8 mouse cellular contexts compared by ENCODE assay signal in genomic region chr9:13300041-13300441, GRCm38 (mm10). TPM values are rescaled to one million over a fixed set of nuclear protein-coding genes. Genes with fewer than 3 reads are reported as not detected.
DNase-seq lines count a peak whose midpoint lies in the region; ATAC-seq and TF ChIP-seq lines count a peak whose summit lies in the region.

No protein-coding gene starts in this region.

- peak overlapping the region; percentile 73 for H3K27ac ChIP-seq in brown adipose tissue, adult 24 weeks (replicated peaks; ENCODE audit: low read depth, low read length)
- peak overlapping the region; percentile 87 for H3K27ac ChIP-seq in heart, adult 2 months
- no peak overlapping the region for H3K27ac ChIP-seq in limb, embryonic 11.5 days (replicated peaks; ENCODE audit: low read depth, low read length)

- peak overlapping the region; percentile 98 for H3K4me3 ChIP-seq in brown adipose tissue, adult 24 weeks (ENCODE audit: insufficient read depth, low read depth, low read length)
- H3K4me3 ChIP-seq in heart, adult 2 months, result peak overlapping the region; percentile 77
- no peak overlapping the region for H3K4me3 ChIP-seq in limb, embryonic 11.5 days (ENCODE audit: low read depth, low read length)

- H3K27me3 ChIP-seq in heart, adult 2 months (ENCODE audit: control insufficient read depth, insufficient read depth, low read length), result no peaks in the 10 kb centered on the region
- H3K27me3 ChIP-seq in limb, embryonic 11.5 days (ENCODE audit: control insufficient read depth, insufficient read depth, low read length), result no peaks in the 10 kb centered on the region
- H3K27me3 ChIP-seq in splenic B cell, adult 2 months (ENCODE audit: control insufficient read depth, insufficient read depth, low read length, poor library complexity, severe bottlenecking), result no peaks in the 10 kb centered on the region

- no peak for ATAC-seq in limb, embryonic 11.5 days (ENCODE audit: insufficient number of reproducible peaks, low FRiP score, low TSS enrichment, low read depth)

- no peak for TF ChIP-seq CTCF in heart, adult 2 months (IDR thresholded peaks at IDR 0.05)

- WGBS in heart, adult 2 months, result 22% methylated on average over 3 of the region's 3 CpGs
- whole genome bisulfite sequencing in limb, embryonic 11.5 days, result 53% methylated on average over 3 of the region's 3 CpGs

- peaks cover 9% of the 10 kb centered on the region for H3K36me3 ChIP-seq in heart, adult 2 months (ENCODE audit: control insufficient read depth, insufficient read depth, low read length)
- no peaks in the 10 kb centered on the region for H3K36me3 ChIP-seq in limb, embryonic 11.5 days (ENCODE audit: control insufficient read depth, insufficient read depth, low read length)
- H3K36me3 ChIP-seq in splenic B cell, adult 2 months (ENCODE audit: control insufficient read depth, insufficient read depth, low read length, poor library complexity, severe bottlenecking), result no peaks in the 10 kb centered on the region

- DNase-seq in layer of hippocampus, adult 11-12 months (ENCODE audit: low spot score), result peak; percentile 41
- no peak for DNase-seq in layer of hippocampus, adult 9-10 months (ENCODE audit: low spot score)
- peak; percentile 52 to 57 for DNase-seq in heart, adult 2 months
- DNase-seq in limb, embryonic 11.5 days (ENCODE audit: low spot score), result no peak
- peak; percentile 14 for DNase-seq in splenic B cell, adult 2 months (ENCODE audit: low read depth, low spot score)
- DNase-seq in spleen, postnatal 14 days (ENCODE audit: low spot score in 2 of 2), result no peak
- DNase-seq in testis, postnatal 10 days (ENCODE audit: low spot score), result no peak

- intact Hi-C loops in heart, adult 2 months (cut with DNase I), result no loop called here

- TF ChIP-seq POLR2A in heart, adult 2 months (IDR thresholded peaks at IDR 0.05; ENCODE audit: insufficient read depth, low read depth, low read length), result peak; percentile 36; the same call in 1 of the 2 replicates

- peaks cover 23% of the 10 kb centered on the region for H3K4me1 ChIP-seq in brown adipose tissue, adult 24 weeks (ENCODE audit: control insufficient read depth, insufficient read depth, insufficient read length, low read length)
- peaks cover 26% of the 10 kb centered on the region for H3K4me1 ChIP-seq in heart, adult 2 months (ENCODE audit: control insufficient read depth, insufficient read depth, low read length)
- peaks cover 12% of the 10 kb centered on the region; the same call in 1 of the 2 replicates for H3K4me1 ChIP-seq in limb, embryonic 11.5 days (ENCODE audit: control insufficient read depth, insufficient read depth, low read length)

- H3K4me2 ChIP-seq in limb, embryonic 11.5 days (ENCODE audit: low read depth, severe bottlenecking), result peak overlapping the region; percentile 88

- TF ChIP-seq EP300 in heart, adult 2 months (IDR thresholded peaks at IDR 0.05; ENCODE audit: insufficient read depth, low read depth, low read length), result 0 out of 2 replicates have a peak, but pooled peaks have one; percentile 16

- H3K9me3 ChIP-seq in limb, embryonic 11.5 days (ENCODE audit: control insufficient read depth, low read length), result no peaks in the 10 kb centered on the region

- H3K79me2 ChIP-seq in heart, adult 2 months (replicated peaks; ENCODE audit: control insufficient read depth, insufficient read depth, low read length), result no peaks in the 10 kb centered on the region

- peak overlapping the region; percentile 67 for H3K9ac ChIP-seq in heart, adult 2 months (ENCODE audit: low read depth, low read length)
- H3K9ac ChIP-seq in limb, embryonic 11.5 days (ENCODE audit: low read length), result no peak overlapping the region

RNA-seq across cellular contexts. Expression of gene Maml2, which starts 2.3 kb away (rescaled TPM):
- polyA plus RNA-seq in brown adipose tissue, adult 24 weeks (2012; ENCODE audit: insufficient read depth, insufficient read length, missing spikeins), result 1.6 and 2.5 TPM in 2 replicates
- total RNA-seq in heart, adult 2 months (2021), result 1 to 10 TPM; 5.7 to 6.5 TPM
- 4.8 and 6.2 TPM in 2 replicates for polyA plus RNA-seq in heart, adult 2 months (2012; rRNA removed)
- polyA plus RNA-seq in limb, embryonic 11.5 days (2014; fragmentation: Nextera tagmentation; extraction: Ambion mirVana), result 9.2 and 9.3 TPM in 2 replicates

RNA-seq across cellular contexts. Expression of gene Ccdc82, which starts 53.3 kb away (rescaled TPM):
- 5.5 and 7.6 TPM in 2 replicates for polyA plus RNA-seq in brown adipose tissue, adult 24 weeks (2012; ENCODE audit: insufficient read depth, insufficient read length, missing spikeins)
- total RNA-seq in heart, adult 2 months (2021), result 1 to 10 TPM; 8.5 to 9.3 TPM
- 4.6 and 7.9 TPM in 2 replicates for polyA plus RNA-seq in heart, adult 2 months (2012; rRNA removed)
- 5.4 and 6.0 TPM in 2 replicates for polyA plus RNA-seq in limb, embryonic 11.5 days (2014; fragmentation: Nextera tagmentation; extraction: Ambion mirVana)

RNA-seq across cellular contexts. Expression of gene Jrkl, which starts 54.4 kb away (rescaled TPM):
- polyA plus RNA-seq in brown adipose tissue, adult 24 weeks (2012; ENCODE audit: insufficient read depth, insufficient read length, missing spikeins), result 4.4 and 5.8 TPM in 2 replicates
- 1 to 10 TPM; 5.3 to 5.7 TPM for total RNA-seq in heart, adult 2 months (2021)
- polyA plus RNA-seq in heart, adult 2 months (2012; rRNA removed), result 0.80 and 1.9 TPM in 2 replicates
- 6.7 and 7.6 TPM in 2 replicates for polyA plus RNA-seq in limb, embryonic 11.5 days (2014; fragmentation: Nextera tagmentation; extraction: Ambion mirVana)

Comparison
In these comparisons a context has a peak if more than half of its experiments do, and no peak if none do; other contexts are left out.
1. DNase-seq: peak in layer of hippocampus, adult 11-12 months (single experiment), heart, adult 2 months (2 of 2) and splenic B cell, adult 2 months (single experiment); none in layer of hippocampus, adult 9-10 months (single experiment), limb, embryonic 11.5 days (single experiment), spleen, postnatal 14 days (0 of 2) and testis, postnatal 10 days (single experiment).